ENCODE assay signal across 8 mouse cellular contexts in the genomic region with DNA sequence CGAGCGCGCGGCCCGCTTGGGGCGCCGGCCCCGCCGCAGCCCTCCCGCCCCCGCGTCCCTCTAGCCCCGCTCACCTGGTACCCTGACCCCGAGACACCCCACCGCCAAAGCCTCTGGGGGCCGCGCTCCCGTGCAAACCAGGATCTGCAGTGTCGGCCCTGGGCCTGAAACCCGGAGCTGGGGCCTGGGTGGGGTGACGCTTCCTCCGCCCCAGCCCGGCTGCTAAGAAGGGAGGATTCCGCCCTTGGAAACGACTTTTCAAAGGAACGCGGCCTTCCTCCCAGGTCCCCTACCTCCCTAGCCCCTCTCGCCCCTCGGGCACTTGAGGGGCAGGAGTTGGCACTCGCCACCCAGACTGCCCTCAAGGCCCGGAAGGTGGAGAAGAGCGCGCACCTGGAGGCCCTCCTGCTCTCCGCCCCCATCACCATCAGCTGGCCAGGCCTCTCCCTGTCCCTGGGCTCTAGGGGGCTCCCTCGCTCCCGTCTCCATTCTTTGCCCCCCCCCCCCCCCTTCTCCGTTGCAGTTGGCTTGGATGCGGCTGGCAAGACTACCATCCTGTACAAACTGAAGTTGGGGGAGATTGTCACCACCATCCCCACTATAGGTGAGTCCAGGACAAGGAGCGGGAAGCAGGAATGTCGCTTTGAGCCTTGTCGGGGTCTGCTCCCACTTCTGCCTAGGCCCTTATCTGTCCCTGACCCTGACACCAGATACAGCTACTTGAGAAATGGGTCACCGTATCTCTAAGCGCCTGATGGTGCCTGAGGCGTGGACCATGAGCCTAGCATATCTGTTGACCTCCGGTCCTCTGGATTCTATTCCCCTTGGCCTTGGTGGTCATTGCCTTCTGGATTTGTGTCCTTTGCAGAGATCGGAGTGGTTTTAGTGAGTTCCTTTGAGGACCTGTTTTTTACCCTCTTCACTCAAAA. TPM values are rescaled to one million over a fixed set of nuclear protein-coding genes. Genes with fewer than 3 reads are reported as not detected.
DNase-seq lines count a peak whose midpoint lies in the region; ATAC-seq and TF ChIP-seq lines count a peak whose summit lies in the region.

No protein-coding gene starts in this region.

- H3K4me3 ChIP-seq in embryonic facial prominence, embryonic 12.5 days, result peak overlapping the region; percentile 90
- H3K4me3 ChIP-seq in heart, embryonic 11.5 days (ENCODE audit: low read depth, low read length), result peak overlapping the region; percentile 95
- peak overlapping the region; percentile 89 for H3K4me3 ChIP-seq in kidney, embryonic 16.5 days (ENCODE audit: low read length)
- peak overlapping the region; percentile 98 for H3K4me3 ChIP-seq in liver, embryonic 15.5 days (replicated peaks)
- H3K4me3 ChIP-seq in neural tube, embryonic 12.5 days, result peak overlapping the region; percentile 92
- peak overlapping the region; percentile 93 for H3K4me3 ChIP-seq in testis, adult 2 months (ENCODE audit: control insufficient read depth, low read depth, low read length)

- peak overlapping the region; percentile 79 for H3K27ac ChIP-seq in embryonic facial prominence, embryonic 12.5 days
- peak overlapping the region; percentile 88 for H3K27ac ChIP-seq in heart, embryonic 11.5 days (ENCODE audit: low read depth, low read length)
- peak overlapping the region; percentile 66 for H3K27ac ChIP-seq in kidney, embryonic 16.5 days (ENCODE audit: low read length)
- peak overlapping the region; percentile 90 for H3K27ac ChIP-seq in liver, embryonic 15.5 days (replicated peaks)
- peak overlapping the region; percentile 34; the same call in 1 of the 2 replicates for H3K27ac ChIP-seq in neural tube, embryonic 12.5 days
- H3K27ac ChIP-seq in testis, adult 2 months (ENCODE audit: control insufficient read depth, insufficient read depth, low read depth, low read length), result peak overlapping the region; percentile 79

- peak; percentile 35; the same call in 1 of the 2 replicates for ATAC-seq in embryonic facial prominence, embryonic 12.5 days (ENCODE audit: insufficient number of reproducible peaks, insufficient read depth, low FRiP score, low TSS enrichment)
- peak; percentile 49 for ATAC-seq in heart, embryonic 11.5 days (replicated peaks; ENCODE audit: insufficient number of reproducible peaks, low FRiP score, low TSS enrichment)
- ATAC-seq in kidney, embryonic 16.5 days (ENCODE audit: low FRiP score, low TSS enrichment), result peak; percentile 57
- ATAC-seq in liver, embryonic 15.5 days (ENCODE audit: insufficient read depth), result peak; percentile 76
- peak; percentile 55 for ATAC-seq in neural tube, embryonic 12.5 days (ENCODE audit: low FRiP score, low read depth)

- TF ChIP-seq POLR2A in testis, adult 2 months (IDR thresholded peaks at IDR 0.05; ENCODE audit: control insufficient read depth, low read depth, low read length), result no peak

- peaks cover 30% of the 10 kb centered on the region for H3K4me1 ChIP-seq in embryonic facial prominence, embryonic 12.5 days
- peaks cover 31% of the 10 kb centered on the region for H3K4me1 ChIP-seq in heart, embryonic 11.5 days (ENCODE audit: control insufficient read depth, insufficient read depth, low read length)
- peaks cover 34% of the 10 kb centered on the region for H3K4me1 ChIP-seq in kidney, embryonic 16.5 days (ENCODE audit: insufficient read depth, low read length)
- H3K4me1 ChIP-seq in liver, embryonic 15.5 days (replicated peaks), result peaks cover 72% of the 10 kb centered on the region
- H3K4me1 ChIP-seq in neural tube, embryonic 12.5 days, result peaks cover 36% of the 10 kb centered on the region
- H3K4me1 ChIP-seq in testis, adult 2 months (ENCODE audit: control insufficient read depth, insufficient read depth, low read length), result peaks cover 15% of the 10 kb centered on the region

- TF ChIP-seq CTCF in testis, adult 2 months (IDR thresholded peaks at IDR 0.05; ENCODE audit: control insufficient read depth, insufficient read depth, insufficient replicate concordance, low read depth, low read length), result no peak

- no peaks in the 10 kb centered on the region for H3K27me3 ChIP-seq in embryonic facial prominence, embryonic 12.5 days
- H3K27me3 ChIP-seq in heart, embryonic 11.5 days (ENCODE audit: control insufficient read depth, insufficient read depth, low read length), result no peaks in the 10 kb centered on the region
- H3K27me3 ChIP-seq in kidney, embryonic 16.5 days (ENCODE audit: insufficient read depth, low read length), result no peaks in the 10 kb centered on the region
- H3K27me3 ChIP-seq in liver, embryonic 15.5 days, result no peaks in the 10 kb centered on the region
- H3K27me3 ChIP-seq in neural tube, embryonic 12.5 days (replicated peaks), result no peaks in the 10 kb centered on the region
- no peaks in the 10 kb centered on the region for H3K27me3 ChIP-seq in testis, adult 2 months (ENCODE audit: control insufficient read depth, insufficient read depth, low read length)

- 11% methylated on average over 34 of the region's 46 CpGs for WGBS in embryonic facial prominence, embryonic 12.5 days
- WGBS in heart, embryonic 11.5 days (ENCODE audit: insufficient replicate concordance), result 6% methylated on average over 37 of the region's 46 CpGs
- WGBS in kidney, embryonic 16.5 days, result 9% methylated on average over 44 of the region's 46 CpGs
- 2% methylated on average over 46 of the region's 46 CpGs for WGBS in liver, embryonic 15.5 days (ENCODE audit: insufficient replicate concordance)
- 10% methylated on average over 46 of the region's 46 CpGs for WGBS in neural tube, embryonic 12.5 days

- H3K4me2 ChIP-seq in embryonic facial prominence, embryonic 12.5 days (replicated peaks), result peak overlapping the region; percentile 64
- H3K4me2 ChIP-seq in heart, embryonic 11.5 days, result peak overlapping the region; percentile 74
- peak overlapping the region; percentile 67 for H3K4me2 ChIP-seq in kidney, embryonic 16.5 days (replicated peaks; ENCODE audit: low read depth, low read length)
- H3K4me2 ChIP-seq in liver, embryonic 15.5 days, result peak overlapping the region; percentile 97
- H3K4me2 ChIP-seq in neural tube, embryonic 12.5 days (replicated peaks), result peak overlapping the region; percentile 79

- H3K9ac ChIP-seq in embryonic facial prominence, embryonic 12.5 days, result peak overlapping the region; percentile 97
- peak overlapping the region; percentile 93 for H3K9ac ChIP-seq in heart, embryonic 11.5 days (ENCODE audit: low read depth, low read length)
- peak overlapping the region; percentile 94 for H3K9ac ChIP-seq in kidney, embryonic 16.5 days (replicated peaks; ENCODE audit: low read length)
- H3K9ac ChIP-seq in liver, embryonic 15.5 days, result peak overlapping the region; percentile 84
- peak overlapping the region; percentile 93 for H3K9ac ChIP-seq in neural tube, embryonic 12.5 days

- H3K36me3 ChIP-seq in embryonic facial prominence, embryonic 12.5 days, result peaks cover 19% of the 10 kb centered on the region
- peaks cover 19% of the 10 kb centered on the region for H3K36me3 ChIP-seq in heart, embryonic 11.5 days (ENCODE audit: control insufficient read depth, insufficient read depth, low read length)
- H3K36me3 ChIP-seq in kidney, embryonic 16.5 days (ENCODE audit: insufficient read depth, low read length), result peaks cover 20% of the 10 kb centered on the region
- H3K36me3 ChIP-seq in liver, embryonic 15.5 days (replicated peaks), result peaks cover 38% of the 10 kb centered on the region
- peaks cover 23% of the 10 kb centered on the region for H3K36me3 ChIP-seq in neural tube, embryonic 12.5 days
- H3K36me3 ChIP-seq in testis, adult 2 months (ENCODE audit: control insufficient read depth, insufficient read depth, low read length), result no peaks in the 10 kb centered on the region

- DNase-seq in 3134 (ENCODE audit: extremely low read depth, insufficient read length, low spot score), result peak; percentile 69
- peak; percentile 44 for DNase-seq in adrenal gland, adult 8-10 months

- no peaks in the 10 kb centered on the region for H3K9me3 ChIP-seq in embryonic facial prominence, embryonic 12.5 days
- H3K9me3 ChIP-seq in heart, embryonic 11.5 days (replicated peaks; ENCODE audit: control insufficient read depth, low read length), result no peaks in the 10 kb centered on the region
- no peaks in the 10 kb centered on the region for H3K9me3 ChIP-seq in kidney, embryonic 16.5 days (ENCODE audit: low read length)
- H3K9me3 ChIP-seq in liver, embryonic 15.5 days (replicated peaks), result no peaks in the 10 kb centered on the region
- no peaks in the 10 kb centered on the region for H3K9me3 ChIP-seq in neural tube, embryonic 12.5 days

RNA-seq across cellular contexts. Expression of a gene that starts 0.7 kb away (rescaled TPM):
- 100 to 1,000 TPM; 150 to 160 (median 155) TPM for total RNA-seq in adrenal gland, adult 8-10 months (2022)
- polyA plus RNA-seq in embryonic facial prominence, embryonic 12.5 days (2016; fragmentation: Nextera tagmentation; extraction: Ambion mirVana), result 359 and 364 TPM in 2 replicates
- polyA plus RNA-seq in heart, embryonic 11.5 days (2014; fragmentation: Nextera tagmentation; extraction: Ambion mirVana), result 243 and 281 TPM in 2 replicates
- 328 and 350 TPM in 2 replicates for polyA plus RNA-seq in kidney, embryonic 16.5 days (2015; fragmentation: Nextera tagmentation; extraction: Ambion mirVana)
- 406 and 425 TPM in 2 replicates for polyA plus RNA-seq in liver, embryonic 15.5 days (2015; fragmentation: Nextera tagmentation; extraction: Ambion mirVana)
- 346 and 362 TPM in 2 replicates for polyA plus RNA-seq in neural tube, embryonic 12.5 days (2016; fragmentation: Nextera tagmentation; extraction: Ambion mirVana)
- polyA plus RNA-seq in testis, adult 2 months (2012; rRNA removed), result 154 and 184 TPM in 2 replicates

RNA-seq across cellular contexts. Expression of a gene that starts 3.6 kb away (rescaled TPM):
- under 1 TPM in 1 of 4 experiments, not detected in 3; 0.16 TPM for total RNA-seq in adrenal gland, adult 8-10 months (2022)
- not detected in 2 replicates for polyA plus RNA-seq in embryonic facial prominence, embryonic 12.5 days (2016; fragmentation: Nextera tagmentation; extraction: Ambion mirVana)
- polyA plus RNA-seq in heart, embryonic 11.5 days (2014; fragmentation: Nextera tagmentation; extraction: Ambion mirVana), result not detected in 2 replicates
- not detected in 2 replicates for polyA plus RNA-seq in kidney, embryonic 16.5 days (2015; fragmentation: Nextera tagmentation; extraction: Ambion mirVana)
- 0.32 and 0.70 TPM in 2 replicates for polyA plus RNA-seq in liver, embryonic 15.5 days (2015; fragmentation: Nextera tagmentation; extraction: Ambion mirVana)
- polyA plus RNA-seq in neural tube, embryonic 12.5 days (2016; fragmentation: Nextera tagmentation; extraction: Ambion mirVana), result not detected in 2 replicates
- 400 and 451 TPM in 2 replicates for polyA plus RNA-seq in testis, adult 2 months (2012; rRNA removed)

RNA-seq across cellular contexts. Expression of a gene that starts 4.2 kb away (rescaled TPM):
- total RNA-seq in adrenal gland, adult 8-10 months (2022), result 10 to 100 TPM; 17.4 to 20.6 (median 18.6) TPM
- polyA plus RNA-seq in embryonic facial prominence, embryonic 12.5 days (2016; fragmentation: Nextera tagmentation; extraction: Ambion mirVana), result 11.9 and 14.1 TPM in 2 replicates
- 4.0 and 4.4 TPM in 2 replicates for polyA plus RNA-seq in heart, embryonic 11.5 days (2014; fragmentation: Nextera tagmentation; extraction: Ambion mirVana)
- polyA plus RNA-seq in kidney, embryonic 16.5 days (2015; fragmentation: Nextera tagmentation; extraction: Ambion mirVana), result 11.5 and 12.6 TPM in 2 replicates
- 3.6 TPM in 2 replicates for polyA plus RNA-seq in liver, embryonic 15.5 days (2015; fragmentation: Nextera tagmentation; extraction: Ambion mirVana)
- polyA plus RNA-seq in neural tube, embryonic 12.5 days (2016; fragmentation: Nextera tagmentation; extraction: Ambion mirVana), result 12.8 and 13.8 TPM in 2 replicates
- polyA plus RNA-seq in testis, adult 2 months (2012; rRNA removed), result 11.1 and 12.1 TPM in 2 replicates

RNA-seq across cellular contexts. Expression of a gene that starts 25.1 kb away (rescaled TPM):
- total RNA-seq in adrenal gland, adult 8-10 months (2022), result not detected
- not detected in 2 replicates for polyA plus RNA-seq in embryonic facial prominence, embryonic 12.5 days (2016; fragmentation: Nextera tagmentation; extraction: Ambion mirVana)
- not detected in 2 replicates for polyA plus RNA-seq in heart, embryonic 11.5 days (2014; fragmentation: Nextera tagmentation; extraction: Ambion mirVana)
- not detected in 2 replicates for polyA plus RNA-seq in kidney, embryonic 16.5 days (2015; fragmentation: Nextera tagmentation; extraction: Ambion mirVana)
- not detected in 2 replicates for polyA plus RNA-seq in liver, embryonic 15.5 days (2015; fragmentation: Nextera tagmentation; extraction: Ambion mirVana)
- not detected in 2 replicates for polyA plus RNA-seq in neural tube, embryonic 12.5 days (2016; fragmentation: Nextera tagmentation; extraction: Ambion mirVana)
- polyA plus RNA-seq in testis, adult 2 months (2012; rRNA removed), result 0.19 TPM in 1 of 2 replicates, not detected in the other

RNA-seq across cellular contexts. Expression of a gene that starts 26.2 kb away (rescaled TPM):
- total RNA-seq in adrenal gland, adult 8-10 months (2022), result 10 to 100 TPM; 23.5 to 27.8 (median 23.9) TPM
- polyA plus RNA-seq in embryonic facial prominence, embryonic 12.5 days (2016; fragmentation: Nextera tagmentation; extraction: Ambion mirVana), result 18.0 and 18.9 TPM in 2 replicates
- 12.1 and 17.7 TPM in 2 replicates for polyA plus RNA-seq in heart, embryonic 11.5 days (2014; fragmentation: Nextera tagmentation; extraction: Ambion mirVana)
- polyA plus RNA-seq in kidney, embryonic 16.5 days (2015; fragmentation: Nextera tagmentation; extraction: Ambion mirVana), result 13.5 and 17.9 TPM in 2 replicates
- 23.4 and 25.6 TPM in 2 replicates for polyA plus RNA-seq in liver, embryonic 15.5 days (2015; fragmentation: Nextera tagmentation; extraction: Ambion mirVana)
- polyA plus RNA-seq in neural tube, embryonic 12.5 days (2016; fragmentation: Nextera tagmentation; extraction: Ambion mirVana), result 22.0 and 27.1 TPM in 2 replicates
- 5.2 and 6.1 TPM in 2 replicates for polyA plus RNA-seq in testis, adult 2 months (2012; rRNA removed)

Comparison
In these comparisons a context has a peak if more than half of its experiments do, and no peak if none do; other contexts are left out.
1. Peak in every context shown above with its lines: DNase-seq, ATAC-seq, H3K4me3 ChIP-seq and H3K27ac ChIP-seq.
2. H3K27ac ChIP-seq: peak in every context shown above with its lines; median percentile 90 in liver, embryonic 15.5 days; 88 in heart, embryonic 11.5 days; 79 in embryonic facial prominence, embryonic 12.5 days; 79 in testis, adult 2 months; 66 in kidney, embryonic 16.5 days; 34 in neural tube, embryonic 12.5 days.
3. RNA of a gene that starts 3.6 kb away (polyA plus RNA-seq): 400 to 451 TPM in testis, adult 2 months; 0.32 to 0.70 TPM in liver, embryonic 15.5 days, not detected in neural tube, embryonic 12.5 days, not detected in embryonic facial prominence, embryonic 12.5 days, not detected in heart, embryonic 11.5 days and not detected in kidney, embryonic 16.5 days; every median in the first group is over 100 times any median in the second.